Mouse (Mus musculus): ENCODE data around the gene Defb19. TPM values are rescaled to one million over a fixed set of nuclear protein-coding genes. Genes with fewer than 3 reads are reported as not detected.

Gene Defb19
- polyA plus RNA-seq, 1 experiment, result not detected

- WGBS, result 71% methylated on average over 2 of the region's 2 CpGs
- Histone ChIP-seq H3K36me3 (ENCODE audit: control insufficient read depth, insufficient read depth, low read length) (no peaks in the 10 kb centered on the region), H3K4me3 (ENCODE audit: extremely low read depth, insufficient read depth, insufficient read length) (no peak overlapping the region), H3K27me3 (ENCODE audit: control insufficient read depth, insufficient read depth, low read length) (peaks cover 1% of the 10 kb centered on the region; the same call in 1 of the 2 replicates), H3K27ac (ENCODE audit: insufficient read depth, low read length) (no peak overlapping the region), H3K4me1 (ENCODE audit: control insufficient read depth, insufficient read depth, insufficient read length) (no peaks in the 10 kb centered on the region)
- TF ChIP-seq CTCF (IDR thresholded peaks at IDR 0.05; ENCODE audit: extremely low read depth, insufficient read depth, insufficient read length, insufficient replicate concordance) (no peak), POLR2A (IDR thresholded peaks at IDR 0.05; ENCODE audit: low read depth, low read length) (no peak)
- no peak for DNase-seq (ENCODE audit: low read depth in 1 of 2, low spot score in 2 of 2)
Observed at GRCm38 (mm10) chr2:152588450-152588849, 8.3 kb upstream of the Defb19 start.

GRCm38 (mm10) chr2:152586926-152587560, 6.9 kb upstream of the Defb19 start:
- WGBS, result 77% methylated on average over 4 of the region's 4 CpGs

GRCm38 (mm10) chr2:152580612-152581011, 500 bp upstream of the Defb19 start:
- Histone ChIP-seq H3K36me3 (ENCODE audit: control insufficient read depth, insufficient read depth, low read length) (no peaks in the 10 kb centered on the region), H3K4me1 (ENCODE audit: control insufficient read depth, insufficient read depth, insufficient read length) (no peaks in the 10 kb centered on the region), H3K27me3 (ENCODE audit: control insufficient read depth, insufficient read depth, low read length) (no peaks in the 10 kb centered on the region), H3K27ac (ENCODE audit: insufficient read depth, low read length) (no peak overlapping the region), H3K4me3 (ENCODE audit: extremely low read depth, insufficient read depth, insufficient read length) (no peak overlapping the region)
- whole genome bisulfite sequencing, result 88% methylated on average over 11 of the region's 11 CpGs
- no peak for DNase-seq (ENCODE audit: low read depth in 1 of 2, low spot score in 2 of 2)
- no peak for TF ChIP-seq POLR2A (IDR thresholded peaks at IDR 0.05; ENCODE audit: low read depth, low read length)
- no peak for TF ChIP-seq CTCF (IDR thresholded peaks at IDR 0.05; ENCODE audit: extremely low read depth, insufficient read depth, insufficient read length, insufficient replicate concordance)

More at GRCm38 (mm10) chr2:152586926-152587560, 6.9 kb upstream of the Defb19 start:
- peaks cover 1% of the 10 kb centered on the region; the same call in 1 of the 2 replicates for H3K27me3 ChIP-seq (ENCODE audit: control insufficient read depth, insufficient read depth, low read length)
- no peak overlapping the region for H3K4me3 ChIP-seq (ENCODE audit: extremely low read depth, insufficient read depth, insufficient read length)
- no peak for TF ChIP-seq POLR2A (IDR thresholded peaks at IDR 0.05; ENCODE audit: low read depth, low read length)
- TF ChIP-seq CTCF (IDR thresholded peaks at IDR 0.05; ENCODE audit: extremely low read depth, insufficient read depth, insufficient read length, insufficient replicate concordance), result no peak
- no peaks in the 10 kb centered on the region for H3K4me1 ChIP-seq (ENCODE audit: control insufficient read depth, insufficient read depth, insufficient read length)
- no peak overlapping the region for H3K27ac ChIP-seq (ENCODE audit: insufficient read depth, low read length)
- DNase-seq (ENCODE audit: low read depth in 1 of 2, low spot score in 2 of 2), result no peak
- H3K36me3 ChIP-seq (ENCODE audit: control insufficient read depth, insufficient read depth, low read length), result no peaks in the 10 kb centered on the region

- TF ChIP-seq POLR2A (IDR thresholded peaks at IDR 0.05; ENCODE audit: low read depth, low read length) (no peak), CTCF (IDR thresholded peaks at IDR 0.05; ENCODE audit: extremely low read depth, insufficient read depth, insufficient read length, insufficient replicate concordance) (no peak)
- no peaks in the 10 kb centered on the region for H3K36me3 ChIP-seq (ENCODE audit: control insufficient read depth, insufficient read depth, low read length)
- WGBS, result 93% methylated on average over 8 of the region's 8 CpGs
- no peak overlapping the region for H3K27ac ChIP-seq (ENCODE audit: insufficient read depth, low read length)
- no peaks in the 10 kb centered on the region for H3K27me3 ChIP-seq (ENCODE audit: control insufficient read depth, insufficient read depth, low read length)
- no peak overlapping the region for H3K4me3 ChIP-seq (ENCODE audit: extremely low read depth, insufficient read depth, insufficient read length)
- no peaks in the 10 kb centered on the region for H3K4me1 ChIP-seq (ENCODE audit: control insufficient read depth, insufficient read depth, insufficient read length)
- no peak for DNase-seq (ENCODE audit: low read depth in 1 of 2, low spot score in 2 of 2)
Observed at GRCm38 (mm10) chr2:152573484-152573883, 6.6 kb downstream of the Defb19 start.

- Histone ChIP-seq H3K4me3 (ENCODE audit: extremely low read depth, insufficient read depth, insufficient read length) (no peak within 1 kb of the TSS), H3K27ac (ENCODE audit: insufficient read depth, low read length) (no peak within 1 kb of the TSS), H3K4me1 (ENCODE audit: control insufficient read depth, insufficient read depth, insufficient read length) (no peaks in the 10 kb centered on the region), H3K36me3 (ENCODE audit: control insufficient read depth, insufficient read depth, low read length) (no peaks in the 10 kb centered on the region), H3K27me3 (ENCODE audit: control insufficient read depth, insufficient read depth, low read length) (no peaks in the 10 kb centered on the region)
- DNase-seq (ENCODE audit: low read depth in 1 of 2, low spot score in 2 of 2), result no peak
- TF ChIP-seq CTCF (IDR thresholded peaks at IDR 0.05; ENCODE audit: extremely low read depth, insufficient read depth, insufficient read length, insufficient replicate concordance) (no peak), POLR2A (IDR thresholded peaks at IDR 0.05; ENCODE audit: low read depth, low read length) (no peak)
- 62% methylated on average over 11 of the region's 11 CpGs for WGBS
Observed at GRCm38 (mm10) chr2:152572114-152572794, 7.9 kb downstream of the Defb19 start, which contains the start of gene Defb21. Gene Defb21 (plus strand): TSS chr2:152572744.

- WGBS, result 58% methylated on average over 6 of the region's 6 CpGs
- no peak for DNase-seq (ENCODE audit: low read depth in 1 of 2, low spot score in 2 of 2)
- H3K36me3 ChIP-seq (ENCODE audit: control insufficient read depth, insufficient read depth, low read length), result no peaks in the 10 kb centered on the region
- H3K27ac ChIP-seq (ENCODE audit: insufficient read depth, low read length), result no peak overlapping the region
- no peak overlapping the region for H3K4me3 ChIP-seq (ENCODE audit: extremely low read depth, insufficient read depth, insufficient read length)
- H3K4me1 ChIP-seq (ENCODE audit: control insufficient read depth, insufficient read depth, insufficient read length), result no peaks in the 10 kb centered on the region
- TF ChIP-seq CTCF (IDR thresholded peaks at IDR 0.05; ENCODE audit: extremely low read depth, insufficient read depth, insufficient read length, insufficient replicate concordance) (no peak), POLR2A (IDR thresholded peaks at IDR 0.05; ENCODE audit: low read depth, low read length) (no peak)
- no peaks in the 10 kb centered on the region for H3K27me3 ChIP-seq (ENCODE audit: control insufficient read depth, insufficient read depth, low read length)
Observed at GRCm38 (mm10) chr2:152570313-152570712, 9.8 kb downstream of the Defb19 start.

- DNase-seq (ENCODE audit: low read depth in 1 of 2, low spot score in 2 of 2), result no peak
Observed at GRCm38 (mm10) chr2:152569881-152570280, 10.2 kb downstream of the Defb19 start.

More at GRCm38 (mm10) chr2:152569881-152570280, 10.2 kb downstream of the Defb19 start:
- 86% methylated on average over 4 of the region's 4 CpGs for WGBS
- H3K27ac ChIP-seq (ENCODE audit: insufficient read depth, low read length), result no peak overlapping the region
- no peak overlapping the region for H3K4me3 ChIP-seq (ENCODE audit: extremely low read depth, insufficient read depth, insufficient read length)
- TF ChIP-seq POLR2A (IDR thresholded peaks at IDR 0.05; ENCODE audit: low read depth, low read length) (no peak), CTCF (IDR thresholded peaks at IDR 0.05; ENCODE audit: extremely low read depth, insufficient read depth, insufficient read length, insufficient replicate concordance) (no peak)
- H3K36me3 ChIP-seq (ENCODE audit: control insufficient read depth, insufficient read depth, low read length), result no peaks in the 10 kb centered on the region
- no peaks in the 10 kb centered on the region for H3K4me1 ChIP-seq (ENCODE audit: control insufficient read depth, insufficient read depth, insufficient read length)
- H3K27me3 ChIP-seq (ENCODE audit: control insufficient read depth, insufficient read depth, low read length), result no peaks in the 10 kb centered on the region

Data from spleen, adult 2 months (tissue).